Mouse (Mus musculus): ENCODE measurements around the gene Ddb2. TPM values are rescaled to one million over a fixed set of nuclear protein-coding genes. Genes with fewer than 3 reads are reported as not detected.

The Ddb2 gene
- polyA plus RNA-seq, 1 experiment from 2014 or later = 15.1 TPM

- Histone ChIP-seq H3K27me3 (no peaks in the 10 kb centered on the region), H3K36me3 (peaks cover 16% of the 10 kb centered on the region), H3K9me3 (no peaks in the 10 kb centered on the region), H3K4me2 (replicated peaks) (peak overlapping the region; percentile 66), H3K4me3 (replicated peaks) (peak overlapping the region; percentile 88), H3K9ac (replicated peaks) (peak overlapping the region; percentile 89), H3K27ac (peak overlapping the region; percentile 96), H3K4me1 (replicated peaks) (peaks cover 29% of the 10 kb centered on the region)
- WGBS = 5% methylated on average over 8 of the region's 8 CpGs
- ATAC-seq = no peak
These were observed 54.8 kb downstream of the Ddb2 start for GRCm38 (mm10) chr2:91182016-91182404.

- Histone ChIP-seq H3K4me2 (replicated peaks) (peak overlapping the region; percentile 66), H3K36me3 (peaks cover 29% of the 10 kb centered on the region), H3K4me3 (replicated peaks) (0 out of 2 replicates have a peak overlapping the region, but pooled peaks have one; percentile 88), H3K4me1 (replicated peaks) (peaks cover 29% of the 10 kb centered on the region), H3K27ac (no peak overlapping the region), H3K27me3 (no peaks in the 10 kb centered on the region), H3K9ac (replicated peaks) (peak overlapping the region; percentile 89), H3K9me3 (no peaks in the 10 kb centered on the region)
- ATAC-seq = no peak
- WGBS = 68% methylated on average over 5 of the region's 5 CpGs
These were observed 56.1 kb downstream of the Ddb2 start for GRCm38 (mm10) chr2:91180706-91181105.

- Histone ChIP-seq H3K27ac (no peak overlapping the region), H3K4me1 (replicated peaks) (peaks cover 29% of the 10 kb centered on the region), H3K27me3 (no peaks in the 10 kb centered on the region), H3K4me2 (replicated peaks) (no peak overlapping the region), H3K36me3 (peaks cover 36% of the 10 kb centered on the region), H3K9ac (replicated peaks) (no peak overlapping the region), H3K9me3 (no peaks in the 10 kb centered on the region), H3K4me3 (replicated peaks) (no peak overlapping the region)
- 38% methylated on average over 4 of the region's 4 CpGs for WGBS
- ATAC-seq = no peak
These were observed 57.0 kb downstream of the Ddb2 start for GRCm38 (mm10) chr2:91179825-91180224.

- Histone ChIP-seq H3K9me3 (no peaks in the 10 kb centered on the region), H3K27me3 (no peaks in the 10 kb centered on the region), H3K36me3 (peaks cover 71% of the 10 kb centered on the region), H3K27ac (no peak overlapping the region), H3K4me3 (replicated peaks) (no peak overlapping the region), H3K4me1 (replicated peaks) (peaks cover 16% of the 10 kb centered on the region), H3K9ac (replicated peaks) (no peak overlapping the region), H3K4me2 (replicated peaks) (no peak overlapping the region)
- ATAC-seq = no peak
- 81% methylated on average over 6 of the region's 6 CpGs for WGBS
These were observed 60.5 kb downstream of the Ddb2 start for GRCm38 (mm10) chr2:91176234-91176633.

GRCm38 (mm10) chr2:91175490-91175889, 61.3 kb downstream of the Ddb2 start:
- no peaks in the 10 kb centered on the region for H3K27me3 ChIP-seq

GRCm38 (mm10) chr2:91169587-91170322, 67.0 kb downstream of the Ddb2 start:
- Histone ChIP-seq H3K4me2 (replicated peaks) (no peak overlapping the region), H3K4me3 (replicated peaks) (no peak overlapping the region), H3K27me3 (no peaks in the 10 kb centered on the region), H3K9ac (replicated peaks) (no peak overlapping the region), H3K36me3 (peaks cover 92% of the 10 kb centered on the region), H3K9me3 (no peaks in the 10 kb centered on the region), H3K4me1 (replicated peaks) (no peaks in the 10 kb centered on the region), H3K27ac (no peak overlapping the region)
- ATAC-seq = no peak
- WGBS = 93% methylated on average over 25 of the region's 25 CpGs

More at GRCm38 (mm10) chr2:91175490-91175889, 61.3 kb downstream of the Ddb2 start:
- no peaks in the 10 kb centered on the region for H3K9me3 ChIP-seq
- WGBS = 90% methylated on average over 4 of the region's 4 CpGs
- H3K9ac ChIP-seq (replicated peaks) = no peak overlapping the region
- H3K36me3 ChIP-seq = peaks cover 75% of the 10 kb centered on the region
- H3K4me3 ChIP-seq (replicated peaks) = no peak overlapping the region
- H3K4me2 ChIP-seq (replicated peaks) = no peak overlapping the region
- H3K4me1 ChIP-seq (replicated peaks) = peaks cover 8% of the 10 kb centered on the region
- ATAC-seq = no peak
- H3K27ac ChIP-seq = no peak overlapping the region

- Histone ChIP-seq H3K27me3 (no peaks in the 10 kb centered on the region), H3K4me1 (replicated peaks) (no peaks in the 10 kb centered on the region), H3K4me2 (replicated peaks) (no peak overlapping the region), H3K36me3 (peaks cover 91% of the 10 kb centered on the region), H3K9me3 (no peaks in the 10 kb centered on the region), H3K27ac (no peak overlapping the region), H3K4me3 (replicated peaks) (no peak overlapping the region), H3K9ac (replicated peaks) (no peak overlapping the region)
- ATAC-seq = no peak
- 79% methylated on average over 4 of the region's 4 CpGs for WGBS
These were observed 69.2 kb downstream of the Ddb2 start for GRCm38 (mm10) chr2:91167629-91168028.

GRCm38 (mm10) chr2:91164991-91165390, 71.8 kb downstream of the Ddb2 start:
- Histone ChIP-seq H3K36me3 (peaks cover 94% of the 10 kb centered on the region), H3K9me3 (no peaks in the 10 kb centered on the region), H3K4me3 (replicated peaks) (no peak overlapping the region), H3K4me2 (replicated peaks) (no peak overlapping the region), H3K4me1 (replicated peaks) (no peaks in the 10 kb centered on the region), H3K9ac (replicated peaks) (no peak overlapping the region), H3K27me3 (no peaks in the 10 kb centered on the region), H3K27ac (no peak overlapping the region)
- ATAC-seq = no peak
- WGBS = 94% methylated on average over 6 of the region's 6 CpGs

GRCm38 (mm10) chr2:91163532-91163931, 73.2 kb downstream of the Ddb2 start:
- Histone ChIP-seq H3K9me3 (no peaks in the 10 kb centered on the region), H3K36me3 (peaks cover 92% of the 10 kb centered on the region), H3K4me2 (replicated peaks) (no peak overlapping the region), H3K4me3 (replicated peaks) (no peak overlapping the region), H3K27ac (no peak overlapping the region), H3K4me1 (replicated peaks) (no peaks in the 10 kb centered on the region), H3K9ac (replicated peaks) (no peak overlapping the region), H3K27me3 (no peaks in the 10 kb centered on the region)
- ATAC-seq = no peak
- 92% methylated on average over 5 of the region's 5 CpGs for WGBS

- 89% methylated on average over 4 of the region's 4 CpGs for WGBS
- peaks cover 92% of the 10 kb centered on the region for H3K36me3 ChIP-seq
These were observed 73.8 kb downstream of the Ddb2 start for GRCm38 (mm10) chr2:91162952-91163351.

More at GRCm38 (mm10) chr2:91162952-91163351, 73.8 kb downstream of the Ddb2 start:
- Histone ChIP-seq H3K27me3 (no peaks in the 10 kb centered on the region), H3K4me3 (replicated peaks) (no peak overlapping the region), H3K4me2 (replicated peaks) (no peak overlapping the region), H3K27ac (no peak overlapping the region), H3K4me1 (replicated peaks) (no peaks in the 10 kb centered on the region), H3K9ac (replicated peaks) (no peak overlapping the region), H3K9me3 (no peaks in the 10 kb centered on the region)
- ATAC-seq = no peak
